Mouse (Mus musculus) neural tube, embryonic 15.5 days (tissue): Measurements from ENCODE around the gene Zfp318. TPM values are rescaled to one million over a fixed set of nuclear protein-coding genes. Genes with fewer than 3 reads are reported as not detected.

Experiments
- ATAC-seq: fragments of 200-750 bp; cut with Nextera tagmentation; 2 replicates; pipeline ENCODE4 v1.8.0; 2017; ENCODE audit warnings: mild to moderate bottlenecking, moderate TSS enrichment, moderate library complexity; ENCODE audit not compliant: low FRiP score
- H3K27ac ChIP-seq: fragments of 300-500 bp; sonication (generic); replicated peaks from 2 replicates; pipeline ENCODE4 v1.5.1; 2015; ENCODE audit warnings: mild to moderate bottlenecking, inconsistent platforms
- H3K27me3 ChIP-seq: fragments of 300-500 bp; sonication (generic); replicated peaks from 2 replicates; pipeline ENCODE4 v1.6.1; 2015; ENCODE audit warnings: inconsistent platforms
- H3K36me3 ChIP-seq: fragments of 300-500 bp; sonication (generic); 2 replicates; pipeline ENCODE4 v1.6.1; 2015; ENCODE audit warnings: inconsistent platforms
- H3K4me1 ChIP-seq: fragments of 300-500 bp; sonication (generic); 2 replicates; pipeline ENCODE4 v1.6.1; 2015; ENCODE audit warnings: inconsistent platforms
- H3K4me2 ChIP-seq: fragments of 300-500 bp; sonication (generic); 2 replicates; pipeline ENCODE4 v1.6.1; 2015; ENCODE audit warnings: inconsistent platforms, mild to moderate bottlenecking, moderate library complexity
- H3K4me3 ChIP-seq: fragments of 300-500 bp; sonication (generic); replicated peaks from 2 replicates; pipeline ENCODE4 v1.5.1; 2015; ENCODE audit warnings: mild to moderate bottlenecking, inconsistent platforms
- H3K9ac ChIP-seq: fragments of 300-500 bp; sonication (generic); replicated peaks from 2 replicates; pipeline ENCODE4 v1.6.1; 2015; ENCODE audit warnings: mild to moderate bottlenecking, inconsistent platforms
- H3K9me3 ChIP-seq: fragments of 300-500 bp; sonication (generic); replicated peaks from 2 replicates; pipeline ENCODE4 v1.6.1; 2016; ENCODE audit warnings: inconsistent platforms
- WGBS: fragments of 180-500 bp; shearing (Covaris S2); methylation state at CpG from one replicate; pipeline ENCODE4 v1.1.7; 2015; ENCODE audit warnings: mixed read lengths; 5-methylcytosine and 5-hydroxymethylcytosine counted together
- polyA plus RNA-seq: library from polyadenylated mRNA; unstranded; fragments of >200 nt; fragmentation: Nextera tagmentation; extraction: Ambion mirVana; gene quantifications from 2 replicates; pipeline ENCODE4 v1.2.1, GENCODE M21; 2015

Gene Zfp318
- 19.0 and 19.9 TPM in 2 replicates for polyA plus RNA-seq

- Histone ChIP-seq H3K4me2 (peak within 1 kb of the TSS; percentile 87), H3K9ac (peak within 1 kb of the TSS; percentile 96), H3K4me3 (peak within 1 kb of the TSS; percentile 95), H3K27me3 (no peaks in the 10 kb centered on the region), H3K36me3 (peaks cover 10% of the 10 kb centered on the region), H3K9me3 (no peaks in the 10 kb centered on the region), H3K4me1 (peaks cover 17% of the 10 kb centered on the region), H3K27ac (peak within 1 kb of the TSS; percentile 92)
- peak; percentile 99 for ATAC-seq
- 0% methylated on average over 17 of the region's 105 CpGs for WGBS
Measured at GRCm38 (mm10) chr17:46383294-46384060, at the start of gene Zfp318. Gene Zfp318, plus strand, starts transcription at chr17:46383731.

GRCm38 (mm10) chr17:46336475-46336874 is 47.1 kb upstream of the Zfp318 start:
- ATAC-seq, result no peak
- no peaks in the 10 kb centered on the region for H3K4me1 ChIP-seq
- WGBS, result 32% methylated on average over 5 of the region's 5 CpGs

GRCm38 (mm10) chr17:46341208-46341607 is 42.3 kb upstream of the Zfp318 start:
- no peaks in the 10 kb centered on the region for H3K4me1 ChIP-seq
- no peak overlapping the region for H3K9ac ChIP-seq
- H3K4me3 ChIP-seq, result no peak overlapping the region
- H3K27me3 ChIP-seq, result no peaks in the 10 kb centered on the region
- H3K36me3 ChIP-seq, result no peaks in the 10 kb centered on the region
- H3K27ac ChIP-seq, result no peak overlapping the region
- ATAC-seq, result no peak
- H3K9me3 ChIP-seq, result no peaks in the 10 kb centered on the region
- WGBS, result 85% methylated on average over 7 of the region's 7 CpGs
- no peak overlapping the region for H3K4me2 ChIP-seq

More at GRCm38 (mm10) chr17:46336475-46336874, 47.1 kb upstream of the Zfp318 start:
- Histone ChIP-seq H3K9ac (no peak overlapping the region), H3K4me2 (no peak overlapping the region), H3K27me3 (no peaks in the 10 kb centered on the region), H3K9me3 (no peaks in the 10 kb centered on the region), H3K36me3 (no peaks in the 10 kb centered on the region), H3K27ac (no peak overlapping the region), H3K4me3 (no peak overlapping the region)

- ATAC-seq, result no peak
- Histone ChIP-seq H3K4me1 (no peaks in the 10 kb centered on the region), H3K9ac (no peak overlapping the region), H3K27me3 (no peaks in the 10 kb centered on the region), H3K27ac (no peak overlapping the region), H3K4me2 (no peak overlapping the region), H3K9me3 (no peaks in the 10 kb centered on the region), H3K36me3 (no peaks in the 10 kb centered on the region), H3K4me3 (no peak overlapping the region)
- 87% methylated on average over 8 of the region's 8 CpGs for WGBS
Measured at GRCm38 (mm10) chr17:46351026-46351700, 32.4 kb upstream of the Zfp318 start.

- Histone ChIP-seq H3K4me2 (no peak overlapping the region), H3K4me1 (no peaks in the 10 kb centered on the region), H3K9ac (no peak overlapping the region), H3K9me3 (peaks cover 4% of the 10 kb centered on the region; the same call in 1 of the 2 replicates), H3K27me3 (no peaks in the 10 kb centered on the region), H3K27ac (no peak overlapping the region), H3K36me3 (no peaks in the 10 kb centered on the region), H3K4me3 (no peak overlapping the region)
- ATAC-seq, result no peak
- 69% methylated on average over 3 of the region's 3 CpGs for WGBS
Measured at GRCm38 (mm10) chr17:46371783-46372182, 11.7 kb upstream of the Zfp318 start.

- WGBS, result 90% methylated on average over 3 of the region's 3 CpGs
- H3K4me3 ChIP-seq, result no peak overlapping the region
- H3K27ac ChIP-seq, result no peak overlapping the region
- no peaks in the 10 kb centered on the region for H3K9me3 ChIP-seq
- no peak for ATAC-seq
- no peak overlapping the region for H3K9ac ChIP-seq
- H3K36me3 ChIP-seq, result no peaks in the 10 kb centered on the region
- no peaks in the 10 kb centered on the region for H3K27me3 ChIP-seq
- no peak overlapping the region for H3K4me2 ChIP-seq
- H3K4me1 ChIP-seq, result no peaks in the 10 kb centered on the region
Measured at GRCm38 (mm10) chr17:46378564-46378963, 5.0 kb upstream of the Zfp318 start.

GRCm38 (mm10) chr17:46384061-46384801 is 700 bp downstream of the Zfp318 start:
- H3K9me3 ChIP-seq, result no peaks in the 10 kb centered on the region

GRCm38 (mm10) chr17:46388200-46388599 is 4.7 kb downstream of the Zfp318 start:
- Histone ChIP-seq H3K27me3 (no peaks in the 10 kb centered on the region), H3K9ac (no peak overlapping the region), H3K36me3 (peaks cover 29% of the 10 kb centered on the region), H3K27ac (no peak overlapping the region), H3K4me2 (no peak overlapping the region), H3K4me1 (peaks cover 17% of the 10 kb centered on the region), H3K4me3 (no peak overlapping the region), H3K9me3 (no peaks in the 10 kb centered on the region)
- no peak for ATAC-seq
- 86% methylated on average over 3 of the region's 3 CpGs for WGBS

More at GRCm38 (mm10) chr17:46384061-46384801, 700 bp downstream of the Zfp318 start:
- H3K4me1 ChIP-seq, result peaks cover 17% of the 10 kb centered on the region
- H3K4me3 ChIP-seq, result peak overlapping the region; percentile 95
- H3K4me2 ChIP-seq, result peak overlapping the region; percentile 87
- peak overlapping the region; percentile 92 for H3K27ac ChIP-seq
- peaks cover 15% of the 10 kb centered on the region for H3K36me3 ChIP-seq
- no peaks in the 10 kb centered on the region for H3K27me3 ChIP-seq
- peak; percentile 35 for ATAC-seq
- peak overlapping the region; percentile 96 for H3K9ac ChIP-seq
- 1% methylated on average over 55 of the region's 70 CpGs for WGBS

- 44% methylated on average over 2 of the region's 2 CpGs for WGBS
- no peaks in the 10 kb centered on the region for H3K4me1 ChIP-seq
- no peak overlapping the region for H3K9ac ChIP-seq
- no peak for ATAC-seq
- H3K36me3 ChIP-seq, result peaks cover 58% of the 10 kb centered on the region
- no peak overlapping the region for H3K4me3 ChIP-seq
- no peak overlapping the region for H3K4me2 ChIP-seq
- no peaks in the 10 kb centered on the region for H3K27me3 ChIP-seq
- no peaks in the 10 kb centered on the region for H3K9me3 ChIP-seq
- H3K27ac ChIP-seq, result no peak overlapping the region
Measured at GRCm38 (mm10) chr17:46393012-46393411, 9.5 kb downstream of the Zfp318 start.

- Histone ChIP-seq H3K9ac (no peak overlapping the region), H3K9me3 (no peaks in the 10 kb centered on the region), H3K27me3 (no peaks in the 10 kb centered on the region), H3K4me1 (no peaks in the 10 kb centered on the region), H3K4me2 (no peak overlapping the region), H3K4me3 (no peak overlapping the region), H3K36me3 (peaks cover 60% of the 10 kb centered on the region), H3K27ac (no peak overlapping the region)
- 86% methylated on average over 1 of the region's 1 CpGs for WGBS
- no peak for ATAC-seq
Measured at GRCm38 (mm10) chr17:46394631-46395030, 11.1 kb downstream of the Zfp318 start.

GRCm38 (mm10) chr17:46408478-46408877 is 24.9 kb downstream of the Zfp318 start:
- no peak overlapping the region for H3K27ac ChIP-seq
- H3K36me3 ChIP-seq, result peaks cover 70% of the 10 kb centered on the region
- no peaks in the 10 kb centered on the region for H3K4me1 ChIP-seq
- H3K27me3 ChIP-seq, result no peaks in the 10 kb centered on the region
- H3K9me3 ChIP-seq, result no peaks in the 10 kb centered on the region
- H3K9ac ChIP-seq, result no peak overlapping the region
- H3K4me2 ChIP-seq, result no peak overlapping the region
- ATAC-seq, result no peak
- 23% methylated on average over 3 of the region's 3 CpGs for WGBS
- H3K4me3 ChIP-seq, result no peak overlapping the region
